Mouse (Mus musculus): Measurements from ENCODE around the gene Trip10. TPM values are rescaled to one million over a fixed set of nuclear protein-coding genes. Genes with fewer than 3 reads are reported as not detected.

Gene Trip10
- 25.3 and 27.2 TPM in 2 replicates for polyA plus RNA-seq (2014; fragmentation: Nextera tagmentation; extraction: Ambion mirVana)

GRCm38 (mm10) chr17:57249186-57250181 lies at the start of gene Trip10:
Gene Trip10 (plus strand): TSS chr17:57249455.
- H3K36me3 ChIP-seq (replicated peaks; ENCODE audit: control insufficient read depth, insufficient read depth, low read depth, low read length), result no peaks in the 10 kb centered on the region; the same call in 1 of the 2 replicates
- H3K9ac ChIP-seq (replicated peaks; ENCODE audit: low read length), result peak within 1 kb of the TSS; percentile 74
- H3K4me2 ChIP-seq (ENCODE audit: low read depth, low read length), result peak within 1 kb of the TSS; percentile 92
- ATAC-seq (replicated peaks; ENCODE audit: insufficient number of reproducible peaks, low FRiP score, low TSS enrichment, low read depth) (peak; percentile 5), DNase-seq (ENCODE audit: low spot score) (peak; percentile 96)
- H3K27ac ChIP-seq (replicated peaks; ENCODE audit: low read depth, low read length), result peak within 1 kb of the TSS; percentile 66
- H3K9me3 ChIP-seq (replicated peaks; ENCODE audit: control insufficient read depth, low read length), result no peaks in the 10 kb centered on the region
- H3K27me3 ChIP-seq (ENCODE audit: control insufficient read depth, insufficient read depth, low read length), result no peaks in the 10 kb centered on the region
- WGBS, result under 1% methylated on average over 49 of the region's 52 CpGs
- peak within 1 kb of the TSS; percentile 77 for H3K4me3 ChIP-seq (ENCODE audit: low read depth, low read length)
- peaks cover 4% of the 10 kb centered on the region for H3K4me1 ChIP-seq (ENCODE audit: control insufficient read depth, insufficient read depth, low read length)

DNA sequence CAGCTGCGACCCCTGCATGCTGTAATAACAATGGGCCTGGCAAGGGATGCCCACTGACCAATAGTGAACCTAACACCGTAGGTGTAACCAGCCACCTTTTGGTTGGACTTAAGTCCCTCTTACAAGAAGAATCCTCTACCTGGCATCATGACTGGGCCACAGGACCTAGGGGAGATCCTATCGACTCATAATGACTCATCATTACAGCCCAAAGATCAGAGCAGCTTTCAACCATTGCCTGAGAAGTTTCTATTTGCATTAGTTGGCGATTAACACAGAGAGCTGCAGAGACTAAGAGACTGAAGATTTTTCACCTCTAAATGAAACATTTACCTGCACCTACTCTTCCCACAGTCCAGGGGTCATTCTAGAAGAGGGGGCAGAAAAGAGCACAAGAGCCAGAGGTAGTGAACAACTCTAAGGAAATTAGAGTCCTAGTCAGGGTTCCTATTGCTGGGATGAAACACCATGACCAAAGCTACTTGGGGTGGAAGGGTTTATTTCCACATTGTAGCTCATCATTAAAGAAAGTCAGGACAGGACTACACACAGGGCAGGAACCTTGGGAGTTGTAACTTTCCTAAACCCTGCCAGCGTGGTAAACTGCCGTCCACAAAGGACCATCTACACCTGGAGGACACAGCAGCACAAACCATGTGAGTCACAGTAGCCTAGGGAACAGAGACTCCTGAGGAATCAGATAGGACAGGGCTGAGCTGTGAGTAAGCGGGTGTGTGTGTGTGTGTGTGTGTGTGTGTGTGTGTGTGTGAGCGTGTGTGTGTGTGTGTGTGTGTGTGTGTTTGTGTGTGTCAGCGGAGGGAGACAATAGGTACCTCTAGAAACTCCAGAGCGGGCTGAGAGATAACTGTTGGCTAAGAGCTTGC lies 47.2 kb upstream of the Trip10 start:
- no peaks in the 10 kb centered on the region for H3K9me3 ChIP-seq (replicated peaks; ENCODE audit: control insufficient read depth, low read length)
- ATAC-seq (replicated peaks; ENCODE audit: insufficient number of reproducible peaks, low FRiP score, low TSS enrichment, low read depth), result no peak
- WGBS, result 86% methylated on average over 10 of the region's 10 CpGs
- H3K27ac ChIP-seq (replicated peaks; ENCODE audit: low read depth, low read length), result no peak overlapping the region
- no peaks in the 10 kb centered on the region for H3K27me3 ChIP-seq (ENCODE audit: control insufficient read depth, insufficient read depth, low read length)
- H3K4me3 ChIP-seq (ENCODE audit: low read depth, low read length), result no peak overlapping the region
- H3K4me1 ChIP-seq (ENCODE audit: control insufficient read depth, insufficient read depth, low read length), result no peaks in the 10 kb centered on the region
- H3K36me3 ChIP-seq (replicated peaks; ENCODE audit: control insufficient read depth, insufficient read depth, low read depth, low read length), result no peaks in the 10 kb centered on the region
- no peak overlapping the region for H3K4me2 ChIP-seq (ENCODE audit: low read depth, low read length)
- DNase-seq (ENCODE audit: low spot score), result no peak
- no peak overlapping the region for H3K9ac ChIP-seq (replicated peaks; ENCODE audit: low read length)

DNA sequence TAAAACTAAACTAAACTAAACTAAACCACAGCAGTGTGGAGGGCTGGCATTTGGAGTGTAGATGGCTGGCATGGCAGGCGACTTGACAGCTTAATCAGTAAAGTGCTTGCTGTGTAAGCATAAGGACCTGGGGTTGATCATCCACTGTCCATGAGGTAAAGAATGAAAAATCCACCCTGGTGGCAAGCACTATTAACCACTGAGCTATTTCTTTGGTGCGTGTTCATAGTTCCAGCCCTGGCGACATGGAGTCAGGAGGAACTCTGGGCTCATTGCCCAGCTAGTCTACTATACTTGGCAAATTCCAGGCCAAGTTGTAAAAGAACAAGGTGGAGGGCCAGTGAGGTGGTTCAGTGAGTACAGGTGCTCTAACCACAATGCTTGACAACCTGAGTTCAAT lies 41.3 kb upstream of the Trip10 start:
- DNase-seq (ENCODE audit: low spot score), result no peak
- H3K4me3 ChIP-seq (ENCODE audit: low read depth, low read length), result no peak overlapping the region
- H3K9ac ChIP-seq (replicated peaks; ENCODE audit: low read length), result no peak overlapping the region
- H3K4me1 ChIP-seq (ENCODE audit: control insufficient read depth, insufficient read depth, low read length), result no peaks in the 10 kb centered on the region
- H3K27ac ChIP-seq (replicated peaks; ENCODE audit: low read depth, low read length), result no peak overlapping the region
- no peaks in the 10 kb centered on the region for H3K9me3 ChIP-seq (replicated peaks; ENCODE audit: control insufficient read depth, low read length)
- ATAC-seq (replicated peaks; ENCODE audit: insufficient number of reproducible peaks, low FRiP score, low TSS enrichment, low read depth), result no peak
- H3K27me3 ChIP-seq (ENCODE audit: control insufficient read depth, insufficient read depth, low read length), result no peaks in the 10 kb centered on the region
- WGBS, result 91% methylated on average over 3 of the region's 3 CpGs
- no peak overlapping the region for H3K4me2 ChIP-seq (ENCODE audit: low read depth, low read length)
- no peaks in the 10 kb centered on the region for H3K36me3 ChIP-seq (replicated peaks; ENCODE audit: control insufficient read depth, insufficient read depth, low read depth, low read length)

GRCm38 (mm10) chr17:57209330-57209729 lies 39.9 kb upstream of the Trip10 start:
- H3K27ac ChIP-seq (replicated peaks; ENCODE audit: low read depth, low read length), result no peak overlapping the region
- ATAC-seq (replicated peaks; ENCODE audit: insufficient number of reproducible peaks, low FRiP score, low TSS enrichment, low read depth) (no peak), DNase-seq (ENCODE audit: low spot score) (no peak)
- H3K27me3 ChIP-seq (ENCODE audit: control insufficient read depth, insufficient read depth, low read length), result no peaks in the 10 kb centered on the region
- H3K4me2 ChIP-seq (ENCODE audit: low read depth, low read length), result no peak overlapping the region
- H3K4me3 ChIP-seq (ENCODE audit: low read depth, low read length), result no peak overlapping the region
- no peaks in the 10 kb centered on the region for H3K36me3 ChIP-seq (replicated peaks; ENCODE audit: control insufficient read depth, insufficient read depth, low read depth, low read length)
- no peak overlapping the region for H3K9ac ChIP-seq (replicated peaks; ENCODE audit: low read length)
- H3K4me1 ChIP-seq (ENCODE audit: control insufficient read depth, insufficient read depth, low read length), result no peaks in the 10 kb centered on the region
- WGBS, result 81% methylated on average over 4 of the region's 4 CpGs
- no peaks in the 10 kb centered on the region for H3K9me3 ChIP-seq (replicated peaks; ENCODE audit: control insufficient read depth, low read length)

- 65% methylated on average over 9 of the region's 9 CpGs for WGBS
- Histone ChIP-seq H3K9ac (replicated peaks; ENCODE audit: low read length) (no peak overlapping the region), H3K4me2 (ENCODE audit: low read depth, low read length) (no peak overlapping the region), H3K27ac (replicated peaks; ENCODE audit: low read depth, low read length) (no peak overlapping the region), H3K4me3 (ENCODE audit: low read depth, low read length) (no peak overlapping the region), H3K4me1 (ENCODE audit: control insufficient read depth, insufficient read depth, low read length) (no peaks in the 10 kb centered on the region), H3K27me3 (ENCODE audit: control insufficient read depth, insufficient read depth, low read length) (no peaks in the 10 kb centered on the region), H3K9me3 (replicated peaks; ENCODE audit: control insufficient read depth, low read length) (no peaks in the 10 kb centered on the region), H3K36me3 (replicated peaks; ENCODE audit: control insufficient read depth, insufficient read depth, low read depth, low read length) (no peaks in the 10 kb centered on the region)
- ATAC-seq (replicated peaks; ENCODE audit: insufficient number of reproducible peaks, low FRiP score, low TSS enrichment, low read depth) (no peak), DNase-seq (ENCODE audit: low spot score) (no peak)
Observed at GRCm38 (mm10) chr17:57211501-57211900, 37.8 kb upstream of the Trip10 start.

- ATAC-seq (replicated peaks; ENCODE audit: insufficient number of reproducible peaks, low FRiP score, low TSS enrichment, low read depth), result 0 out of 2 replicates have a peak, but pooled peaks have one; percentile 7
- 48% methylated on average over 13 of the region's 13 CpGs for WGBS
Observed at GRCm38 (mm10) chr17:57214676-57215387, 34.4 kb upstream of the Trip10 start.

GRCm38 (mm10) chr17:57218335-57218900 lies 30.8 kb upstream of the Trip10 start:
- ATAC-seq (replicated peaks; ENCODE audit: insufficient number of reproducible peaks, low FRiP score, low TSS enrichment, low read depth) (no peak), DNase-seq (ENCODE audit: low spot score) (no peak)
- Histone ChIP-seq H3K36me3 (replicated peaks; ENCODE audit: control insufficient read depth, insufficient read depth, low read depth, low read length) (no peaks in the 10 kb centered on the region), H3K9ac (replicated peaks; ENCODE audit: low read length) (no peak overlapping the region), H3K27me3 (ENCODE audit: control insufficient read depth, insufficient read depth, low read length) (no peaks in the 10 kb centered on the region), H3K4me3 (ENCODE audit: low read depth, low read length) (no peak overlapping the region), H3K4me1 (ENCODE audit: control insufficient read depth, insufficient read depth, low read length) (no peaks in the 10 kb centered on the region), H3K4me2 (ENCODE audit: low read depth, low read length) (no peak overlapping the region), H3K27ac (replicated peaks; ENCODE audit: low read depth, low read length) (no peak overlapping the region), H3K9me3 (replicated peaks; ENCODE audit: control insufficient read depth, low read length) (no peaks in the 10 kb centered on the region)
- 75% methylated on average over 12 of the region's 12 CpGs for WGBS

More at GRCm38 (mm10) chr17:57214676-57215387, 34.4 kb upstream of the Trip10 start:
- H3K4me2 ChIP-seq (ENCODE audit: low read depth, low read length), result no peak overlapping the region
- no peaks in the 10 kb centered on the region for H3K36me3 ChIP-seq (replicated peaks; ENCODE audit: control insufficient read depth, insufficient read depth, low read depth, low read length)
- H3K27me3 ChIP-seq (ENCODE audit: control insufficient read depth, insufficient read depth, low read length), result no peaks in the 10 kb centered on the region
- no peak overlapping the region for H3K27ac ChIP-seq (replicated peaks; ENCODE audit: low read depth, low read length)
- H3K9ac ChIP-seq (replicated peaks; ENCODE audit: low read length), result no peak overlapping the region
- H3K4me3 ChIP-seq (ENCODE audit: low read depth, low read length), result no peak overlapping the region
- H3K4me1 ChIP-seq (ENCODE audit: control insufficient read depth, insufficient read depth, low read length), result no peaks in the 10 kb centered on the region
- DNase-seq (ENCODE audit: low spot score), result peak; percentile 17
- H3K9me3 ChIP-seq (replicated peaks; ENCODE audit: control insufficient read depth, low read length), result no peaks in the 10 kb centered on the region

Data from embryonic facial prominence, embryonic 11.5 days (tissue).